Mouse (Mus musculus) midbrain, embryonic 16.5 days (tissue): Measurements from ENCODE around the gene Ncbp3. TPM values are rescaled to one million over a fixed set of nuclear protein-coding genes. Genes with fewer than 3 reads are reported as not detected.

Experiments used
- ATAC-seq: fragments of 200-750 bp; cut with Nextera tagmentation; 2 replicates; pipeline ENCODE4 v1.8.0; 2017; ENCODE audit warnings: moderate TSS enrichment
- H3K27ac ChIP-seq: fragments of 300-500 bp; sonication (generic); 2 replicates; pipeline ENCODE4 v1.5.1; 2014; ENCODE audit warnings: mild to moderate bottlenecking, low read length, mixed read lengths
- H3K27me3 ChIP-seq: fragments of 300-500 bp; sonication (generic); 2 replicates; pipeline ENCODE4 v1.6.1; 2014; ENCODE audit warnings: low read depth, low read length, mixed read lengths; ENCODE audit not compliant: control insufficient read depth, insufficient read depth
- H3K36me3 ChIP-seq: fragments of 300-500 bp; sonication (generic); 2 replicates; pipeline ENCODE4 v1.6.1; 2014; ENCODE audit warnings: mild to moderate bottlenecking, low read length, moderate library complexity, mixed read lengths; ENCODE audit not compliant: control insufficient read depth, insufficient read depth
- H3K4me1 ChIP-seq: fragments of 300-500 bp; sonication (generic); 2 replicates; pipeline ENCODE4 v1.6.1; 2014; ENCODE audit warnings: mild to moderate bottlenecking, low read length, mixed read lengths; ENCODE audit not compliant: control insufficient read depth, insufficient read depth
- H3K4me2 ChIP-seq: fragments of 300-500 bp; sonication (generic); 2 replicates; pipeline ENCODE4 v1.6.1; 2014; ENCODE audit warnings: mild to moderate bottlenecking, low read length, mixed read lengths
- H3K4me3 ChIP-seq: fragments of 300-500 bp; sonication (generic); 2 replicates; pipeline ENCODE4 v1.5.1; 2014; ENCODE audit warnings: low read depth, mild to moderate bottlenecking, low read length, moderate library complexity, mixed read lengths
- H3K9ac ChIP-seq: fragments of 300-500 bp; sonication (generic); 2 replicates; pipeline ENCODE4 v1.6.1; 2014; ENCODE audit warnings: low read depth, low read length, mixed read lengths
- H3K9me3 ChIP-seq: fragments of 300-500 bp; sonication (generic); replicated peaks from 2 replicates; pipeline ENCODE4 v1.6.1; 2014; ENCODE audit warnings: mild to moderate bottlenecking, low read length, mixed read lengths; ENCODE audit not compliant: control insufficient read depth, poor library complexity, severe bottlenecking
- WGBS: fragments of 180-500 bp; shearing (Covaris S2); extraction: QIAGEN DNeasy Blood & Tissue Kit; methylation state at CpG from one replicate; pipeline ENCODE4 v1.1.7; 2014; 5-methylcytosine and 5-hydroxymethylcytosine counted together
- polyA plus RNA-seq: library from polyadenylated mRNA; unstranded; fragments of >200 nt; fragmentation: Nextera tagmentation; extraction: Ambion mirVana; gene quantifications from 2 replicates; pipeline ENCODE4 v1.2.1, GENCODE M21; 2015

Gene Ncbp3
- polyA plus RNA-seq, 1 experiment from 2014 or later, result 9.8 TPM

DNA sequence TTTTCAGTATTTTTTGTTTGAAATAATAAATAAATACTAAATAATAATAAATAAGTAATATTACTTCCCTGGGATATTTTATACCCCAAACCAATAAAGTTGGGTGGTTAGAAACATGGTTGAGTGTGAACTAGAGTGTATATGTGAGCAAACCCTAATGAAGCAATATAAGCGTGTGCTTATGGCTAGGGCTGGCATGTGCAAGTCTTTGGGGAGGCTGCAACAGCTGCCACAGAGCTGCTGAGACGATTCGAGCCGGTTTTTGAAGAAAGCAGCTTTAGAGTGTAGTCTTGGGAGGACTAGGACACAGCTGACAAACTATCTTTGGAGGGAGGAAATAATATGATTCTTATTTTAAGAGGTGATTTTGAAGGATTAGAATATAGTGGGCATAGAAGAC, 28.7 kb downstream of the Ncbp3 start:
- H3K27me3 ChIP-seq, result no peaks in the 10 kb centered on the region
- no peak overlapping the region for H3K27ac ChIP-seq
- H3K9me3 ChIP-seq, result no peaks in the 10 kb centered on the region
- no peak overlapping the region for H3K9ac ChIP-seq
- H3K4me2 ChIP-seq, result no peak overlapping the region
- H3K36me3 ChIP-seq, result peaks cover 19% of the 10 kb centered on the region
- 64% methylated on average over 4 of the region's 4 CpGs for WGBS
- H3K4me1 ChIP-seq, result no peaks in the 10 kb centered on the region
- ATAC-seq, result no peak
- H3K4me3 ChIP-seq, result no peak overlapping the region

DNA sequence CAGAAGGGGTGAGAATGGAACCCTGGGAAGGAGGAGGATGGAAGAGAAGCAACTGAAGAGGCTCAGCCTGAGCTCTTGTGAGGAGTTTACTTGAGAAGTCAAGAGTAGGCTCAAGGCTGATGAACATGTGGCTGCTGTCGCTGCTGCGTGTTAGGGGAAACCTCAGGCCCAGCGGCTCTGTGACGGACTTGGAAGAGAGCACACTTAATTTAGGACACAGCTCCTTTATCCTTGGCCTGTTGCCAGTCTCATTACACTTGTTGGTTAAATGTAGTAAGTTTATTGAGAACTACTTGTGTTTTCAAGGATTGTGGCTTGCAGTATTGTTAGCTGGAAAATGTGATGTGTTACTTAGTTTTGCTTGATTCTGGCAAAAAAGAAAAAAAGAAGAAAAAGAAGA, 29.1 kb downstream of the Ncbp3 start:
- ATAC-seq, result no peak
- Histone ChIP-seq H3K9ac (no peak overlapping the region), H3K27me3 (no peaks in the 10 kb centered on the region), H3K36me3 (peaks cover 22% of the 10 kb centered on the region), H3K4me1 (no peaks in the 10 kb centered on the region), H3K27ac (no peak overlapping the region), H3K4me2 (no peak overlapping the region), H3K4me3 (no peak overlapping the region), H3K9me3 (no peaks in the 10 kb centered on the region)
- WGBS, result 70% methylated on average over 4 of the region's 4 CpGs

DNA sequence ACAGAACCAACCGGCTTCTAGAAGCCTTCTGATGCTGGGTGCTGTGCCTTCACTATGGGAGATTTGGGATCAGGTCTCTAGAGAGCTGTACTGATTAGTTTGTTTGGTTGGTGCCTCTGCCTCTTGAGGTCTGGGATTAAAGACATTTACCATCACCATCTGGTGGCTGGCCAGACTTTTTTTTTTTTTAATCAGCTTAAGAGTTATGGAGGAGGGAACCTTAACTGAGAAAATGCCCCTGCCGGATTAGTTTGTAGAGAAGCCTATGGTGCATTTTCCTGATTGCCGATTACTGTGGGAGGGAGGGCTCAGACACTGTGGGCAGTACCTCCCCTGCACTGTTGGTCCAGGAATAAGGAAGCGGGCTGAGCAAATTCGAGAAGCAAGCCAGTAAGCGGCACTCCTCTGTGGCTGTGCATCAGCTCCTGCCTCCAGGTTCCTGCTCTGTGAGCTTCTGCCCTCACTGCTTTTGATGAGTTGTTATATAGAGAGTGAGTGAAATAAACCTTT, 29.7 kb downstream of the Ncbp3 start:
- Histone ChIP-seq H3K4me1 (no peaks in the 10 kb centered on the region), H3K4me3 (no peak overlapping the region), H3K4me2 (no peak overlapping the region), H3K36me3 (peaks cover 28% of the 10 kb centered on the region), H3K9me3 (no peaks in the 10 kb centered on the region), H3K27ac (no peak overlapping the region), H3K9ac (no peak overlapping the region), H3K27me3 (no peaks in the 10 kb centered on the region)
- ATAC-seq, result no peak
- WGBS, result 53% methylated on average over 6 of the region's 6 CpGs

DNA sequence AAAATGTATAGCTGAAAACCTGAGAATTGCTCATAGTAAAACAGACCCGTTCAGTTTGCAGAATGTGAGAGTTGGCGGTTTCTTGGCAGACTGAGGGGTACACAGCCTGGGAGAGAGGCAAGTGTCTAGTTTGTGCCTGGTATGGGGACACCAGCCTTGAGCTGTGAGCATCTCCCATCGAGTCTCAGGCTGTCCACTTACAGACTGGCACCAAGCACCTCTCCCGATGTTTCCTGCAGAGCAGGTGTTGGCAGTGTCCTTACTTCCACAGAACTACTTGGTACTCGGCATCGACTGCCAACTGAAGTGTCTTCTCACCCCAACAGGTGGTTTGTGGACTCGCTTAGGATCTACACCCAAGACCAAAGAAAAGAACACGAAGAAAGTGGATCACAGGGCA, 31.0 kb downstream of the Ncbp3 start:
- 93% methylated on average over 8 of the region's 8 CpGs for WGBS
- no peak overlapping the region for H3K27ac ChIP-seq
- H3K9me3 ChIP-seq, result no peaks in the 10 kb centered on the region
- H3K27me3 ChIP-seq, result no peaks in the 10 kb centered on the region
- H3K4me3 ChIP-seq, result no peak overlapping the region
- no peak for ATAC-seq
- no peak overlapping the region for H3K9ac ChIP-seq
- peaks cover 28% of the 10 kb centered on the region for H3K36me3 ChIP-seq
- H3K4me2 ChIP-seq, result no peak overlapping the region
- no peaks in the 10 kb centered on the region for H3K4me1 ChIP-seq

DNA sequence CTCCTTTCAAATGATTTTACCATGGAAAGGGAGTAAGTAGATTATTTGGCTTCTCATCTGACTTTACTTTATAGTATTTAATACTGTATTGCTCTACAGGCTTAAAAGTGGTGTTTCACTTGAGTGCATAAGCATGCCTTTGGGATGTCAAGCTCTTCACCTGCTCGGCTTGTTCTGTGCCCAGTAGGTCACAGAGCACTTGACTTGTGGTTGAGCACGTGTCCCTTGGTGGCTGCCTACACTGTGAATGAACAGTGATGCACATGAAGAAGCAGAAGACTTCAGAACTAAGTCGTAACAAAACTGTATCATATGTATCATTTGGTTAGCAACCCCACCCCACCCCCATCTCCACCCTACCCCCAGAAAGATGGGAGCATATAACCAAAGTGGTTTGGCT, 32.7 kb downstream of the Ncbp3 start:
- H3K9ac ChIP-seq, result no peak overlapping the region
- peaks cover 21% of the 10 kb centered on the region for H3K36me3 ChIP-seq
- no peak overlapping the region for H3K27ac ChIP-seq
- H3K4me1 ChIP-seq, result no peaks in the 10 kb centered on the region
- WGBS, result 87% methylated on average over 3 of the region's 3 CpGs
- H3K9me3 ChIP-seq, result no peaks in the 10 kb centered on the region
- ATAC-seq, result no peak
- no peaks in the 10 kb centered on the region for H3K27me3 ChIP-seq
- no peak overlapping the region for H3K4me3 ChIP-seq
- H3K4me2 ChIP-seq, result no peak overlapping the region

DNA sequence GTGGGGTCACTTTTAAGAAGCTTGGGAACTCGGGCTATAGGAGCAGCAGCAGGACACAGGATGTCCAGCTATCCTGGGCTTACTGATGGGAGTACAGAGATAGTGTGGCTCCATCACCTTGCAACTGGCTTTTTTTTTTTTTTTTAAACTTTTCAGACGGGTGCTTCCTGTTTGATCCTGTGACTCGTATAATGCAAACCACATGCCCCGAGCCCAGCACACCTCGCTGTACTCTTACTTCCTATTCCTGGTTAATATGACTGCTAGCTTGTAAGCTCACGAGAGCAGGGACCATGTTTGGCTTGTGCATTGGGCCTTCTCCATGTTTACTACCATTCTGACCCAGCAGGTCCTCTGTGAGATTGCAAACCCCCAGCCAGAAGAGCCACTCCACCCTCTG, 36.7 kb downstream of the Ncbp3 start:
- H3K4me2 ChIP-seq, result no peak overlapping the region
- H3K9ac ChIP-seq, result no peak overlapping the region
- no peaks in the 10 kb centered on the region for H3K9me3 ChIP-seq
- H3K27me3 ChIP-seq, result no peaks in the 10 kb centered on the region
- 84% methylated on average over 6 of the region's 6 CpGs for WGBS
- no peaks in the 10 kb centered on the region for H3K4me1 ChIP-seq
- peaks cover 18% of the 10 kb centered on the region for H3K36me3 ChIP-seq
- no peak for ATAC-seq
- H3K4me3 ChIP-seq, result no peak overlapping the region
- H3K27ac ChIP-seq, result no peak overlapping the region

DNA sequence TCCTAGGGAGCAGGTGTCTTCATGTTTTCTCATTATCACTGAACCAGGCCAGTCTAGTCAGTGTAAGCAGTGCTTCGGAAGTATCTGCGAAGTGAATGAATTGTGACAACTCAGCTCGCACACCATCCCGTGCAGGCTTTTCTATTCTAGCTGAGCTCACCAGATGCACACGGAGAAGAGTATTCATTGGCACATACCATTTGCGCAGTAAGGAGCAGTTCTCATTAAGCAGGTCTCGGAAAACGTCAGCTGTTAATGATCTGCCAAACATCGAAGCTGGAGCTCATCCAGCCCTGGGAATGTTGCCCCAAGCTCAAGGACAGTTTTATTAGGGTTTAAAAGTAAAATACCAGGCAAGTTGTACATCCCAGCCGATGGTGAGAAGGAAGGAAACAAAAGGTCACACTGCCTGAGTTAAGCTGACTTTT, 37.2 kb downstream of the Ncbp3 start:
- Histone ChIP-seq H3K4me1 (no peaks in the 10 kb centered on the region), H3K36me3 (peaks cover 15% of the 10 kb centered on the region), H3K4me2 (no peak overlapping the region), H3K4me3 (no peak overlapping the region), H3K9ac (no peak overlapping the region), H3K27ac (peak overlapping the region; percentile 9; the same call in 1 of the 2 replicates), H3K27me3 (no peaks in the 10 kb centered on the region), H3K9me3 (no peaks in the 10 kb centered on the region)
- 77% methylated on average over 10 of the region's 10 CpGs for WGBS
- ATAC-seq, result no peak

DNA sequence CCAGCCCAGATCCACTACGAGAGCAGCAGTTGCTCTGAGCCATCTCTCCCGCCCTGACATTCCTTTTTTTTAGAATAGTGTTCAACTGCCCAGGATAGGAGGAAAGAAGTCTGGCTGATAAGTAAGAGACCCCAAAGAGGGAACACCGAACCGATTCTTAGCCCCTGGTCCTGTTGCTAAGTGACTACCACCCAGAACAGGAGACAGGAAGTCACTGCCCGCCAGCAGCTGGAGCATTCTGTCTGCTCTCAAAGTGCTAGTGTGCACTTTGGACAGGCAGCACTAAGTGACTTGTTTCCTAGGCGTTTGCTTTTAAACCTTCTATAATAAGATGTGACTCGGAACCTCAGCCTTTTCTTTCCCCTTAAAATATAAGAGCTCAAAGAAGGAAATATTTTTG, 37.8 kb downstream of the Ncbp3 start:
- H3K4me2 ChIP-seq, result no peak overlapping the region
- 0 out of 2 replicates have a peak overlapping the region, but pooled peaks have one; percentile 9 for H3K27ac ChIP-seq
- no peaks in the 10 kb centered on the region for H3K9me3 ChIP-seq
- WGBS, result 78% methylated on average over 7 of the region's 7 CpGs
- no peak overlapping the region for H3K4me3 ChIP-seq
- H3K27me3 ChIP-seq, result no peaks in the 10 kb centered on the region
- ATAC-seq, result no peak
- H3K9ac ChIP-seq, result no peak overlapping the region
- no peaks in the 10 kb centered on the region for H3K4me1 ChIP-seq
- H3K36me3 ChIP-seq, result peaks cover 15% of the 10 kb centered on the region

DNA sequence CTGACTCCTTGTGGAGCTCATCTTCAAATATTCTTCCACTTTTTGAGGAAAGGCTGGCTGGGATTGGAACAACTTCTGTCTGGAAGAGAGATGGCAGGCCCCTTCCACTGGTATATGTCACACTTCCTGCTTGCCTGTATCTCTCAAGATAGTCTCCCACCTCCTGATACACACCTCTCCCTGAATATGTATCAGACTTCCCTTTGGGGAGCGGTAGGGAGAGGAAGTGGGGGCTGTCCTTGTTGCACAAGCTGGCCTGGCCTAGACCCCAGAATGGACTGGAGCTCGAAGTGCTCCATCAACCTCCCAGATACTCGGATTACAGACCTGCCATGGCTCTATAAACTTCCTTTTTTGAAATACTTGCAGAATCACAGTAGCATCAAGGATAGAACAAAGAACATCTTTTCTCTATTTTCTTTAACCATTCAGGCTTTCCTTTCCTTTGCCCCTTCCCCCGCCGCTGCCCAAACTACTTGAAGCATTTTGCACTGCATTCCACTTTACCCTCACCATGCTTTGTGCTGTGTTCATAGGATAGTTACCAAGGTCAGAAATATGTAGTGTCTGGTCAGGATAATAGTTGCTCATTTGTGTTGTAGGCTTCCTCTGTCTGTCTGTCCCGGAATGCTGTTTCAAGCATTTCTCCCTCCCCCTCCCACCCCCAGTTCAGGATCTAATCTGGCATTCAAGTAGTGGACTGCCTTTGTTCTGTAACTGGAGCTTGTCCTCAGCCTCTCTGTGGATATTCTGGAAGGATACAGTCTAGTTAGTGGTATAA, 40.3 kb downstream of the Ncbp3 start:
- H3K27me3 ChIP-seq, result no peaks in the 10 kb centered on the region
- 0 out of 2 replicates have a peak, but pooled peaks cover 2% of the 10 kb centered on the region for H3K36me3 ChIP-seq
- no peak overlapping the region for H3K9ac ChIP-seq
- 60% methylated on average over 6 of the region's 6 CpGs for WGBS
- H3K4me1 ChIP-seq, result no peaks in the 10 kb centered on the region
- no peak for ATAC-seq
- H3K27ac ChIP-seq, result no peak overlapping the region
- no peak overlapping the region for H3K4me2 ChIP-seq
- no peak overlapping the region for H3K4me3 ChIP-seq
- no peaks in the 10 kb centered on the region for H3K9me3 ChIP-seq
